Mouse (Mus musculus): ENCODE measurements around the gene Odc1.

DNA sequence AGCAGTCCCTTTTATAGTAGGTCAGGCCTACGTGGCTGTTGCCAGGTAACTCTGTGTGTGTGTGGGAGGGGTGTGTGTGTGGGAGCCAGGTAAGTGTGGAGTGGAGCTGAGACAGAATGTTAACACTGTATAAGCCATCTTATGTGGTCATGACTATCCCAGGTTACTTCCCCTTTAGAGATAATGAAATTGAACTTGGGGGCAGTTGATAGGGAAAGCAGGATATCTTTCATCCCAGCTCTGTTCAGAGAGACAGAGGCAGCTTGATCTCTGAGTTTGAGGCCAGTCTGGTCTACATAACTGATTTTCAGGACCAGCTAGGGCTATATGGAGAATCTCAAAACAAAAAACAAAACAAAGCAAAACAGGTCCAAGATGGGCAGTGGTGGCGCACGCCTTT is 7.4 kb upstream of the Odc1 start:
- TF ChIP-seq CTCF (IDR thresholded peaks at IDR 0.05; ENCODE audit: control insufficient read depth, insufficient read depth, low read length) (no peak), POLR2A (IDR thresholded peaks at IDR 0.05; ENCODE audit: borderline replicate concordance, control insufficient read depth, low read depth, low read length) (no peak)
